17 mouse cellular contexts compared by ENCODE assay signal in the genomic region with DNA sequence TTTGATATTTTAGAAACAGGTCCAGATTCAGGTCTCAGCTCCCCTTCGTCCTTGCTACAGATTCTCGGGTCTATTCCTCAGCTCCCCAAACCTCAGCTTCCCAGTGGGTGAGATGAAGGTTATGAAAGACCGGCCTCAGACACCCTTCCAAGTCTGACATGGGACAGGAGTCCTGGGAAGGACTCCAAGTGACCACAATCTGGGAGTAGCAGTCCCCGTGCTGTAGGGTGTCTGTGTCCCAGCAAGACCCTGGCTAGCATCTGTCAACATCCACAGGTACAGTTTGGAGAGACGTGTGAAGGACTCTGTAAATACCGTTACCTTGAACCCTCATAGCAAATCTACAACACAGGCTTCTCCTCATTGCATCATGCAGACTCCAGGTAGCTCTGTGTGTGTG. TPM values are rescaled to one million over a fixed set of nuclear protein-coding genes. Genes with fewer than 3 reads are reported as not detected.
A peak's percentile ranks its signal among the peaks of the same experiment; 100 is the strongest.
DNase-seq lines count a peak whose midpoint lies in the region; ATAC-seq and TF ChIP-seq lines count a peak whose summit lies in the region.
"Had no signal": no experiment of that assay in that cellular context is flagged by ENCODE, and none has a peak within 500 bp of the region (broad histone marks: within the 10 kb centered on the region; RNA-seq: fewer than 3 reads in every experiment).

No protein-coding gene starts in this region.

- no peaks in the 10 kb centered on the region for H3K27me3 ChIP-seq in heart, adult 2 months (ENCODE audit: control insufficient read depth, insufficient read depth, low read length)
- no peaks in the 10 kb centered on the region for H3K27me3 ChIP-seq in liver, embryonic 16.5 days (ENCODE audit: control insufficient read depth, insufficient read depth, low read depth, low read length)
- no peaks in the 10 kb centered on the region for H3K27me3 ChIP-seq in liver, postnatal 0 days (ENCODE audit: insufficient read depth, low read length)
- H3K27me3 ChIP-seq in heart, postnatal 0 days (ENCODE audit: control insufficient read depth, insufficient read depth, low read length): no peaks in the 10 kb centered on the region
- H3K27me3 ChIP-seq: forebrain, embryonic 13.5 days; intestine, embryonic 15.5 days had no signal

- no peaks in the 10 kb centered on the region for H3K36me3 ChIP-seq in heart, adult 2 months (ENCODE audit: control insufficient read depth, insufficient read depth, low read length)
- H3K36me3 ChIP-seq in liver, embryonic 16.5 days (ENCODE audit: control insufficient read depth, insufficient read depth): no peaks in the 10 kb centered on the region
- no peaks in the 10 kb centered on the region for H3K36me3 ChIP-seq in liver, postnatal 0 days (replicated peaks; ENCODE audit: insufficient read depth, low read length)
- H3K36me3 ChIP-seq in heart, postnatal 0 days (replicated peaks; ENCODE audit: control insufficient read depth, insufficient read depth, low read length): no peaks in the 10 kb centered on the region
- H3K36me3 ChIP-seq: embryonic facial prominence, embryonic 10.5 days; hindbrain, embryonic 10.5 days; intestine, embryonic 15.5 days had no signal

- peak; percentile 9; the same call in 1 of the 2 replicates for ATAC-seq in liver, embryonic 16.5 days (ENCODE audit: low read depth)
- no peak for ATAC-seq in liver, postnatal 0 days
- ATAC-seq in heart, postnatal 0 days (ENCODE audit: insufficient read depth, low read depth): 0 out of 2 replicates have a peak, but pooled peaks have one; percentile 28
- ATAC-seq: forebrain, embryonic 13.5 days; forebrain, postnatal 0 days; intestine, embryonic 15.5 days had no signal

- H3K4me3 ChIP-seq in heart, adult 2 months: no peak overlapping the region
- no peak overlapping the region for H3K4me3 ChIP-seq in liver, embryonic 16.5 days (ENCODE audit: low read depth, low read length)
- H3K4me3 ChIP-seq in liver, postnatal 0 days (ENCODE audit: low read depth, low read length): no peak overlapping the region
- no peak overlapping the region for H3K4me3 ChIP-seq in heart, postnatal 0 days (ENCODE audit: low read depth, low read length)
- H3K4me3 ChIP-seq: embryonic facial prominence, embryonic 10.5 days; forebrain, embryonic 13.5 days; hindbrain, embryonic 10.5 days; intestine, embryonic 15.5 days had no signal

- H3K27ac ChIP-seq in heart, adult 2 months: no peak overlapping the region
- H3K27ac ChIP-seq in liver, embryonic 16.5 days (ENCODE audit: low read length): no peak overlapping the region
- H3K27ac ChIP-seq in liver, postnatal 0 days (ENCODE audit: low read depth): no peak overlapping the region
- H3K27ac ChIP-seq in heart, postnatal 0 days (ENCODE audit: low read depth): no peak overlapping the region
- H3K27ac ChIP-seq: forebrain, embryonic 13.5 days; hindbrain, embryonic 10.5 days; hindbrain, embryonic 14.5 days; intestine, embryonic 15.5 days had no signal

- TF ChIP-seq CTCF in heart, adult 2 months (IDR thresholded peaks at IDR 0.05): no peak
- no peak for TF ChIP-seq CTCF in liver, postnatal 0 days (IDR thresholded peaks at IDR 0.05; ENCODE audit: low read depth)
- TF ChIP-seq CTCF in heart, postnatal 0 days (IDR thresholded peaks at IDR 0.05; ENCODE audit: low read depth): no peak

- intact Hi-C loops in heart, adult 2 months (cut with DNase I): no loop called here
- intact Hi-C loops in heart, postnatal 25 days (cut with DNase I): no loop called here

- TF ChIP-seq POLR2A in heart, adult 2 months (IDR thresholded peaks at IDR 0.05; ENCODE audit: insufficient read depth, low read depth, low read length): no peak

- H3K4me2 ChIP-seq in liver, embryonic 16.5 days (ENCODE audit: low read depth, low read length): no peak overlapping the region
- no peak overlapping the region for H3K4me2 ChIP-seq in liver, postnatal 0 days (ENCODE audit: low read depth, low read length)
- no peak overlapping the region for H3K4me2 ChIP-seq in heart, postnatal 0 days (ENCODE audit: low read depth, low read length)
- H3K4me2 ChIP-seq: forebrain, embryonic 13.5 days; hindbrain, embryonic 14.5 days; intestine, embryonic 15.5 days had no signal

- no peaks in the 10 kb centered on the region; the same call in 1 of the 2 replicates for H3K4me1 ChIP-seq in heart, adult 2 months (ENCODE audit: control insufficient read depth, insufficient read depth, low read length)
- peaks cover 2% of the 10 kb centered on the region; the same call in 1 of the 2 replicates for H3K4me1 ChIP-seq in liver, embryonic 16.5 days (ENCODE audit: control insufficient read depth, low read depth, low read length)
- H3K4me1 ChIP-seq in liver, postnatal 0 days (ENCODE audit: insufficient read depth): peaks cover 10% of the 10 kb centered on the region; the same call in 1 of the 2 replicates
- H3K4me1 ChIP-seq in heart, postnatal 0 days (ENCODE audit: control insufficient read depth, insufficient read depth): no peaks in the 10 kb centered on the region

- no peaks in the 10 kb centered on the region for H3K9me3 ChIP-seq in liver, embryonic 16.5 days (replicated peaks; ENCODE audit: control insufficient read depth, low read length)
- no peaks in the 10 kb centered on the region for H3K9me3 ChIP-seq in liver, postnatal 0 days (ENCODE audit: low read length)
- no peaks in the 10 kb centered on the region for H3K9me3 ChIP-seq in heart, postnatal 0 days (replicated peaks; ENCODE audit: control insufficient read depth, low read length)
- H3K9me3 ChIP-seq: forebrain, embryonic 13.5 days; intestine, embryonic 15.5 days had no signal

- WGBS in heart, adult 2 months: 61% methylated on average over 6 of the region's 6 CpGs
- 66% methylated on average over 6 of the region's 6 CpGs for WGBS in liver, embryonic 16.5 days (ENCODE audit: insufficient replicate concordance)
- 68% methylated on average over 6 of the region's 6 CpGs for WGBS in liver, postnatal 0 days (ENCODE audit: insufficient replicate concordance)
- 38% methylated on average over 6 of the region's 6 CpGs for WGBS in heart, postnatal 0 days

- DNase-seq in heart, adult 2 months: peak in 1 of 2 experiments; percentile 35
- DNase-seq in heart, postnatal 25 days (ENCODE audit: low spot score): no peak
- no peak for DNase-seq in liver, postnatal 0 days
- no peak for DNase-seq in heart, postnatal 0 days (ENCODE audit: low spot score)
- no peak for DNase-seq in kidney, adult 11 months
- DNase-seq: adrenal gland, adult 2 months; adrenal gland, postnatal 25 days; cerebellum, adult 18-20 months; cerebellum, adult 9-11 months; forebrain, postnatal 0 days had no signal

- peak; percentile 76 for TF ChIP-seq EP300 in heart, adult 2 months (IDR thresholded peaks at IDR 0.05; ENCODE audit: insufficient read depth, low read depth, low read length)
- TF ChIP-seq EP300 in liver, postnatal 0 days (IDR thresholded peaks at IDR 0.05; ENCODE audit: low read depth): no peak
- TF ChIP-seq EP300 in heart, postnatal 0 days (IDR thresholded peaks at IDR 0.05; ENCODE audit: low read depth): no peak

- H3K79me2 ChIP-seq in heart, adult 2 months (replicated peaks; ENCODE audit: control insufficient read depth, insufficient read depth, low read length): no peaks in the 10 kb centered on the region

- H3K9ac ChIP-seq in heart, adult 2 months (ENCODE audit: low read depth, low read length): no peak overlapping the region
- H3K9ac ChIP-seq in liver, embryonic 16.5 days (ENCODE audit: low read depth, low read length): no peak overlapping the region
- no peak overlapping the region for H3K9ac ChIP-seq in liver, postnatal 0 days (replicated peaks)
- H3K9ac ChIP-seq in heart, postnatal 0 days (replicated peaks; ENCODE audit: low read depth, low read length): no peak overlapping the region
- H3K9ac ChIP-seq: forebrain, embryonic 13.5 days; forebrain, postnatal 0 days; hindbrain, embryonic 14.5 days; intestine, embryonic 15.5 days had no signal

RNA-seq across cellular contexts. Expression of a gene that starts 2.3 kb away (rescaled TPM):
- total RNA-seq in heart, adult 2 months (2021): not detected
- 0.14 TPM in 1 of 2 replicates, not detected in the other for polyA plus RNA-seq in heart, adult 2 months (2012; rRNA removed)
- not detected for total RNA-seq in heart, postnatal 25 days (2021)
- polyA plus RNA-seq in liver, embryonic 16.5 days (2015; fragmentation: Nextera tagmentation; extraction: Ambion mirVana): not detected in 2 replicates
- 0.07 and 0.09 TPM in 2 replicates for polyA plus RNA-seq in liver, postnatal 0 days (2015; fragmentation: Nextera tagmentation; extraction: Ambion mirVana)
- 19.1 TPM in 1 of 2 replicates, not detected in the other for total RNA-seq in heart, postnatal 0 days (2014; rRNA removed; ENCODE audit: low replicate concordance)
- polyA plus RNA-seq in heart, postnatal 0 days (2015; fragmentation: Nextera tagmentation; extraction: Ambion mirVana): 0.18 TPM in 1 of 2 replicates, not detected in the other
- total RNA-seq: adrenal gland, adult 2 months; adrenal gland, postnatal 25 days; gastrocnemius, adult 18-20 months had no signal
- polyA plus RNA-seq: adrenal gland, adult 2 months had no signal

RNA-seq across cellular contexts. Expression of a gene that starts 24.8 kb away (rescaled TPM):
- 10 to 100 TPM; 22.8 to 23.0 TPM for total RNA-seq in heart, adult 2 months (2021)
- polyA plus RNA-seq in heart, adult 2 months (2012; rRNA removed): 27.8 and 44.8 TPM in 2 replicates
- total RNA-seq in heart, postnatal 25 days (2021): 10 to 100 TPM; 24.4 to 25.3 TPM
- 55.2 and 56.6 TPM in 2 replicates for polyA plus RNA-seq in liver, embryonic 16.5 days (2015; fragmentation: Nextera tagmentation; extraction: Ambion mirVana)
- polyA plus RNA-seq in liver, postnatal 0 days (2015; fragmentation: Nextera tagmentation; extraction: Ambion mirVana): 40.0 and 41.5 TPM in 2 replicates
- total RNA-seq in heart, postnatal 0 days (2014; rRNA removed; ENCODE audit: low replicate concordance): 80.2 and 83.4 TPM in 2 replicates
- 70.5 and 76.7 TPM in 2 replicates for polyA plus RNA-seq in heart, postnatal 0 days (2015; fragmentation: Nextera tagmentation; extraction: Ambion mirVana)

RNA-seq across cellular contexts. Expression of a gene that starts 35.0 kb away (rescaled TPM):
- total RNA-seq in heart, adult 2 months (2021): under 1 TPM; 0.86 to 0.94 TPM
- polyA plus RNA-seq in heart, adult 2 months (2012; rRNA removed): 1.4 and 2.1 TPM in 2 replicates
- total RNA-seq in heart, postnatal 25 days (2021): 1 to 10 TPM in 1 of 2 experiments, under 1 TPM in 1; 0.83 to 1.6 TPM
- polyA plus RNA-seq in liver, embryonic 16.5 days (2015; fragmentation: Nextera tagmentation; extraction: Ambion mirVana): 1.8 and 2.7 TPM in 2 replicates
- 0.32 and 0.49 TPM in 2 replicates for polyA plus RNA-seq in liver, postnatal 0 days (2015; fragmentation: Nextera tagmentation; extraction: Ambion mirVana)
- total RNA-seq in heart, postnatal 0 days (2014; rRNA removed; ENCODE audit: low replicate concordance): 51.3 and 60.3 TPM in 2 replicates
- polyA plus RNA-seq in heart, postnatal 0 days (2015; fragmentation: Nextera tagmentation; extraction: Ambion mirVana): 11.8 TPM in 2 replicates

RNA-seq across cellular contexts. Expression of a gene that starts 45.1 kb away (rescaled TPM):
- 100 to 1,000 TPM; 173 to 203 TPM for total RNA-seq in heart, adult 2 months (2021)
- 342 and 529 TPM in 2 replicates for polyA plus RNA-seq in heart, adult 2 months (2012; rRNA removed)
- total RNA-seq in heart, postnatal 25 days (2021): 100 to 1,000 TPM; 167 to 223 TPM
- 279 and 350 TPM in 2 replicates for polyA plus RNA-seq in liver, embryonic 16.5 days (2015; fragmentation: Nextera tagmentation; extraction: Ambion mirVana)
- 124 and 126 TPM in 2 replicates for polyA plus RNA-seq in liver, postnatal 0 days (2015; fragmentation: Nextera tagmentation; extraction: Ambion mirVana)
- total RNA-seq in heart, postnatal 0 days (2014; rRNA removed; ENCODE audit: low replicate concordance): 85.0 and 119 TPM in 2 replicates
- polyA plus RNA-seq in heart, postnatal 0 days (2015; fragmentation: Nextera tagmentation; extraction: Ambion mirVana): 122 and 135 TPM in 2 replicates
